Mouse (Mus musculus): Measurements from ENCODE around the gene Fcgr4. TPM values are rescaled to one million over a fixed set of nuclear protein-coding genes. Genes with fewer than 3 reads are reported as not detected.
A peak's percentile ranks its signal among the peaks of the same experiment; 100 is the strongest.
"Not testable (repeated sequence)": the region's sequence is repeated elsewhere in the genome, so short reads cannot be mapped to it uniquely, and the experiment has no call there.

Fcgr4 gene
- polyA plus RNA-seq, 1 experiment from 2014 or later = 1.5 TPM

- Histone ChIP-seq H3K4me2 (peak within 1 kb of the TSS; percentile 63), H3K4me3 (ENCODE audit: low read depth, low read length) (peak within 1 kb of the TSS; percentile 50), H3K9ac (ENCODE audit: low read depth, low read length) (peak within 1 kb of the TSS; percentile 30; the same call in 1 of the 2 replicates), H3K27me3 (replicated peaks; ENCODE audit: control insufficient read depth, insufficient read depth, low read length) (peaks cover 20% of the 10 kb centered on the region)
- DNase-seq (ENCODE audit: low spot score) (peak; percentile 99), ATAC-seq (replicated peaks; ENCODE audit: low FRiP score) (peak; percentile 73)
- H3K27ac ChIP-seq (ENCODE audit: low read depth, low read length); H3K4me1 ChIP-seq (replicated peaks; ENCODE audit: control insufficient read depth, insufficient read depth, low read length); H3K36me3 ChIP-seq (ENCODE audit: control insufficient read depth, insufficient read depth, low read length); H3K9me3 ChIP-seq (ENCODE audit: control insufficient read depth, low read length): not testable (repeated sequence)
- 2% methylated on average over 38 of the region's 75 CpGs for WGBS
These were observed 45.9 kb downstream of the Fcgr4 start, which contains the start of gene Fcgr3 for GRCm38 (mm10) chr1:171064491-171065242. TSS of gene Fcgr3 (minus strand) at chr1:171064935.

- Histone ChIP-seq H3K4me2 (peak overlapping the region; percentile 61), H3K4me3 (ENCODE audit: low read depth, low read length) (peak overlapping the region; percentile 50), H3K27me3 (replicated peaks; ENCODE audit: control insufficient read depth, insufficient read depth, low read length) (peaks cover 24% of the 10 kb centered on the region)
- H3K4me1 ChIP-seq (replicated peaks; ENCODE audit: control insufficient read depth, insufficient read depth, low read length); H3K9ac ChIP-seq (ENCODE audit: low read depth, low read length); H3K9me3 ChIP-seq (ENCODE audit: control insufficient read depth, low read length); H3K36me3 ChIP-seq (ENCODE audit: control insufficient read depth, insufficient read depth, low read length); DNase-seq (ENCODE audit: low spot score); H3K27ac ChIP-seq (ENCODE audit: low read depth, low read length): not testable (repeated sequence)
- ATAC-seq (replicated peaks; ENCODE audit: low FRiP score) = peak; percentile 66
- under 1% methylated on average over 15 of the region's 35 CpGs for WGBS
These were observed 46.5 kb downstream of the Fcgr4 start for GRCm38 (mm10) chr1:171065243-171065587.

- 4% methylated on average over 26 of the region's 45 CpGs for WGBS
- H3K27ac ChIP-seq (ENCODE audit: low read depth, low read length); DNase-seq (ENCODE audit: low spot score); H3K9ac ChIP-seq (ENCODE audit: low read depth, low read length); H3K4me1 ChIP-seq (replicated peaks; ENCODE audit: control insufficient read depth, insufficient read depth, low read length); H3K36me3 ChIP-seq (ENCODE audit: control insufficient read depth, insufficient read depth, low read length); H3K9me3 ChIP-seq (ENCODE audit: control insufficient read depth, low read length): not testable (repeated sequence)
- peak; percentile 13 for ATAC-seq (replicated peaks; ENCODE audit: low FRiP score)
- peak overlapping the region; percentile 62 for H3K4me2 ChIP-seq
- peaks cover 25% of the 10 kb centered on the region for H3K27me3 ChIP-seq (replicated peaks; ENCODE audit: control insufficient read depth, insufficient read depth, low read length)
- H3K4me3 ChIP-seq (ENCODE audit: low read depth, low read length) = peak overlapping the region; percentile 42
These were observed 47.0 kb downstream of the Fcgr4 start for GRCm38 (mm10) chr1:171065768-171066167.

GRCm38 (mm10) chr1:171066583-171066982, 47.9 kb downstream of the Fcgr4 start:
- H3K4me2 ChIP-seq; H3K27ac ChIP-seq (ENCODE audit: low read depth, low read length); H3K4me1 ChIP-seq (replicated peaks; ENCODE audit: control insufficient read depth, insufficient read depth, low read length); H3K4me3 ChIP-seq (ENCODE audit: low read depth, low read length); DNase-seq (ENCODE audit: low spot score); H3K9ac ChIP-seq (ENCODE audit: low read depth, low read length); H3K36me3 ChIP-seq (ENCODE audit: control insufficient read depth, insufficient read depth, low read length); H3K9me3 ChIP-seq (ENCODE audit: control insufficient read depth, low read length): not testable (repeated sequence)
- peak; percentile 67 for ATAC-seq (replicated peaks; ENCODE audit: low FRiP score)
- peaks cover 32% of the 10 kb centered on the region for H3K27me3 ChIP-seq (replicated peaks; ENCODE audit: control insufficient read depth, insufficient read depth, low read length)
- WGBS = 33% methylated on average over 2 of the region's 10 CpGs

- not testable (repeated sequence) for H3K9me3 ChIP-seq (ENCODE audit: control insufficient read depth, low read length); H3K4me1 ChIP-seq (replicated peaks; ENCODE audit: control insufficient read depth, insufficient read depth, low read length); H3K4me2 ChIP-seq; H3K36me3 ChIP-seq (ENCODE audit: control insufficient read depth, insufficient read depth, low read length); H3K9ac ChIP-seq (ENCODE audit: low read depth, low read length); H3K4me3 ChIP-seq (ENCODE audit: low read depth, low read length); ATAC-seq (replicated peaks; ENCODE audit: low FRiP score); H3K27ac ChIP-seq (ENCODE audit: low read depth, low read length)
- H3K27me3 ChIP-seq (replicated peaks; ENCODE audit: control insufficient read depth, insufficient read depth, low read length) = peaks cover 32% of the 10 kb centered on the region
- peak; percentile 61 for DNase-seq (ENCODE audit: low spot score)
- 39% methylated on average over 5 of the region's 5 CpGs for WGBS
These were observed 49.2 kb downstream of the Fcgr4 start for GRCm38 (mm10) chr1:171067928-171068327.

GRCm38 (mm10) chr1:171069508-171069907, 50.8 kb downstream of the Fcgr4 start:
- peaks cover 25% of the 10 kb centered on the region for H3K27me3 ChIP-seq (replicated peaks; ENCODE audit: control insufficient read depth, insufficient read depth, low read length)
- not testable (repeated sequence) for H3K4me1 ChIP-seq (replicated peaks; ENCODE audit: control insufficient read depth, insufficient read depth, low read length); H3K4me3 ChIP-seq (ENCODE audit: low read depth, low read length); H3K4me2 ChIP-seq; H3K9ac ChIP-seq (ENCODE audit: low read depth, low read length); ATAC-seq (replicated peaks; ENCODE audit: low FRiP score); H3K36me3 ChIP-seq (ENCODE audit: control insufficient read depth, insufficient read depth, low read length); H3K9me3 ChIP-seq (ENCODE audit: control insufficient read depth, low read length); H3K27ac ChIP-seq (ENCODE audit: low read depth, low read length)
- DNase-seq (ENCODE audit: low spot score) = peak; percentile 51
- 60% methylated on average over 3 of the region's 3 CpGs for WGBS

- H3K4me1 ChIP-seq (replicated peaks; ENCODE audit: control insufficient read depth, insufficient read depth, low read length); ATAC-seq (replicated peaks; ENCODE audit: low FRiP score); H3K9ac ChIP-seq (ENCODE audit: low read depth, low read length); H3K4me3 ChIP-seq (ENCODE audit: low read depth, low read length); H3K36me3 ChIP-seq (ENCODE audit: control insufficient read depth, insufficient read depth, low read length); H3K27ac ChIP-seq (ENCODE audit: low read depth, low read length); DNase-seq (ENCODE audit: low spot score); H3K9me3 ChIP-seq (ENCODE audit: control insufficient read depth, low read length): not testable (repeated sequence)
- 0 out of 2 replicates have a peak overlapping the region, but pooled peaks have one; percentile 27 for H3K4me2 ChIP-seq
- 23% methylated on average over 11 of the region's 16 CpGs for WGBS
- H3K27me3 ChIP-seq (replicated peaks; ENCODE audit: control insufficient read depth, insufficient read depth, low read length) = peaks cover 21% of the 10 kb centered on the region
These were observed 52.2 kb downstream of the Fcgr4 start for GRCm38 (mm10) chr1:171070879-171071278.

- no CpG with 5 or more reads among the region's 35 CpGs for WGBS
- not testable (repeated sequence) for DNase-seq (ENCODE audit: low spot score); H3K4me2 ChIP-seq; H3K36me3 ChIP-seq (ENCODE audit: control insufficient read depth, insufficient read depth, low read length); H3K9ac ChIP-seq (ENCODE audit: low read depth, low read length); H3K27ac ChIP-seq (ENCODE audit: low read depth, low read length); H3K4me3 ChIP-seq (ENCODE audit: low read depth, low read length); H3K9me3 ChIP-seq (ENCODE audit: control insufficient read depth, low read length); H3K4me1 ChIP-seq (replicated peaks; ENCODE audit: control insufficient read depth, insufficient read depth, low read length)
- peaks cover 21% of the 10 kb centered on the region for H3K27me3 ChIP-seq (replicated peaks; ENCODE audit: control insufficient read depth, insufficient read depth, low read length)
- ATAC-seq (replicated peaks; ENCODE audit: low FRiP score) = peak; percentile 77
These were observed 53.0 kb downstream of the Fcgr4 start for GRCm38 (mm10) chr1:171071726-171072125.

GRCm38 (mm10) chr1:171072217-171072616, 53.5 kb downstream of the Fcgr4 start:
- not testable (repeated sequence) for H3K4me1 ChIP-seq (replicated peaks; ENCODE audit: control insufficient read depth, insufficient read depth, low read length); H3K27ac ChIP-seq (ENCODE audit: low read depth, low read length); H3K4me3 ChIP-seq (ENCODE audit: low read depth, low read length); H3K36me3 ChIP-seq (ENCODE audit: control insufficient read depth, insufficient read depth, low read length); H3K9ac ChIP-seq (ENCODE audit: low read depth, low read length); DNase-seq (ENCODE audit: low spot score); H3K4me2 ChIP-seq; H3K9me3 ChIP-seq (ENCODE audit: control insufficient read depth, low read length)
- peaks cover 23% of the 10 kb centered on the region for H3K27me3 ChIP-seq (replicated peaks; ENCODE audit: control insufficient read depth, insufficient read depth, low read length)
- peak; percentile 69 for ATAC-seq (replicated peaks; ENCODE audit: low FRiP score)
- WGBS = no CpG with 5 or more reads among the region's 45 CpGs

Measured in liver, embryonic 11.5 days (tissue).